Mouse (Mus musculus) cerebellum, postnatal 10 days (tissue): ENCODE results near the gene Plxdc1.

ENCODE experiments used
- DNase-seq, 2 experiments: peaks; one replicate each; pipeline ENCODE4 v3.0.0; 2021; ENCODE audit warnings: mixed read lengths in 2 of 2

Gene Plxdc1

DNA sequence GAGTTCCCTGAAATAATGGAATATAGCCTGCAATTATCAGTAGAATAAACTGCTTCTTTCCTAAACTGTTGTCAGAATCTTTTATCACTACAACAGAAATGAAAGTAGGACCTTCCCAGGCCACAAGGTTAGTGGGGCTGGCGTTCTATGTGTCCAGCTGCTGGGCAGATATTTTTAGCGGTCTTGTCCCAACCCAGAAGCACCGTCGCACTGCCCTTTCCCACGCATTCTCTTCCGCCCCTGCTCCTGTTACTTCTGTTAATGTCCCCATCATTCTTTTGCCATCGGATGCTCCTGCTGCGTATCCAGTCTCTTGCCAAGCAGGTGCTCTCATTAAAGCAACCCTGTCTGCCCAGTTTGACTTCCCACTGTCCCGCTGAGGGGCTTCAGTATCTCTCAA lies 79.3 kb downstream of the Plxdc1 start:
- DNase-seq, result no peak

DNA sequence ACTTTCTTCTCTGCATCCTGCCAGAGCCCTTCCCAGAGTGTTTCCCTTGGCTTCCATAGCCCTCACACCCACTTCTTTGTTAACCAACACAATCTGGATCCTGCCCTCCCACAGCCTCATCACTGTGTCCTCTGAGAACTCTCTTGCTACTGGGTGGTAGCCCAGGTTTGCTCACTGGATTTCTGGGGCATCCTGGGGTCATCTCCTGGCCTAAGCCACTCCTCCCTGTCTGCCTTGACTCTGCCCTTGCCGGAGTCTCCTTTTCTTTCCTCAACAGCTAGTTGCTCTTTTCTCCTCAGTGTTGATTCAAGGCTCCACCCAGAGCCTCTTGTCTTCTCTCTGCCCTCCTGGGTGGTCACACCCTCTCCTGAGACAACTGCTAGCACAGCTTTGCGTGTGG lies 80.3 kb downstream of the Plxdc1 start:
- no peak for DNase-seq

- DNase-seq, result no peak
Measured at GRCm38 (mm10) chr11:97905540-97905939, 80.7 kb downstream of the Plxdc1 start.

- DNase-seq, result no peak
Measured at GRCm38 (mm10) chr11:97904801-97905200, 81.4 kb downstream of the Plxdc1 start.

- no peak for DNase-seq
Measured at GRCm38 (mm10) chr11:97901806-97902205, 84.4 kb downstream of the Plxdc1 start.

DNA sequence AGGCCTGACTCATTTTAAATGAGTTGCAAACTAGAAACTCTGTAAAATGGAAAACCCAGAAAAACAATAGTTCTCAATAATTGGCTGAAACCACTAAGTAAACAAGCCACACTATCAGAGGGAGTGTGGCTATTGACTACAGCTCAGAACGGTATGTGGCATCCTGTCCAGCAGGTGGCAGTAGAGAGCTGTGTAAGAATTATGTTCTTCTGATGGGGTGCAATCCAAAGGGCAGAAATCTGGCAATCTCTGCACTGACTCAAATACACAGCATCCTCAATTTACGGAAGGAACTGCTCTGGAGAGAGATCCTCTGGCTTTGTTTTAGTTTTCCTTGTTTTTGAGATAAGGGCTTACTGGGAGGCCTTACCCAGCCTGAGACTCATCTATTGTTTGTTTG lies 86.4 kb downstream of the Plxdc1 start:
- peak; percentile 94 to 97 for DNase-seq

- DNase-seq, result no peak
Measured at GRCm38 (mm10) chr11:97897568-97898185, 88.6 kb downstream of the Plxdc1 start.

DNA sequence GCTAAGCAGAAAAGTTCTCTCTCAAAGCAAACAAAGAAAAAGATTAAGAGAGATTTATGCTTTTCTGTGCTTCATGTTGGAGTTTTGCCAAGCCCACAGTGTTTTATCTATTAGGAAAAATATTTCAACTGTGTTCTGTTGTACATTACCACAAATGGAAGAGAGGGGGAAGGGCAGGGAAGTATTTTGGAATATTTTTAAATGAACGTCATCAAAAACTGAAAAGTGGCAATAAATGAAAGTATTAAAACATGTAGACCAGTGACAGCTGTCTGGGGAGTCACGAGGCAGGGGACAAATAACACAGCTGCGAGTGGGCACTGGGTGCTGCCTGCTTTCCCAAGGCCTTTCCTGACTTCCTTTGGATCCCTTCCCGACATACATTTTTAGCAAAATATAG lies 89.6 kb downstream of the Plxdc1 start:
- DNase-seq, result no peak

GRCm38 (mm10) chr11:97891821-97892220 lies 94.4 kb downstream of the Plxdc1 start:
- no peak for DNase-seq

- DNase-seq, result no peak
Measured at GRCm38 (mm10) chr11:97885296-97885915, 100.8 kb downstream of the Plxdc1 start.

GRCm38 (mm10) chr11:97884601-97885185 lies 101.6 kb downstream of the Plxdc1 start:
- peak in 1 of 2 experiments; percentile 6 for DNase-seq

GRCm38 (mm10) chr11:97883918-97884600 lies 102.2 kb downstream of the Plxdc1 start, which contains the start of gene Fbxo47:
Fbxo47 (minus strand) TSS chr11:97884154.
- DNase-seq, result peak; percentile 98

GRCm38 (mm10) chr11:97883542-97883917 lies 102.7 kb downstream of the Plxdc1 start:
- DNase-seq, result peak; percentile 72 to 79

DNA sequence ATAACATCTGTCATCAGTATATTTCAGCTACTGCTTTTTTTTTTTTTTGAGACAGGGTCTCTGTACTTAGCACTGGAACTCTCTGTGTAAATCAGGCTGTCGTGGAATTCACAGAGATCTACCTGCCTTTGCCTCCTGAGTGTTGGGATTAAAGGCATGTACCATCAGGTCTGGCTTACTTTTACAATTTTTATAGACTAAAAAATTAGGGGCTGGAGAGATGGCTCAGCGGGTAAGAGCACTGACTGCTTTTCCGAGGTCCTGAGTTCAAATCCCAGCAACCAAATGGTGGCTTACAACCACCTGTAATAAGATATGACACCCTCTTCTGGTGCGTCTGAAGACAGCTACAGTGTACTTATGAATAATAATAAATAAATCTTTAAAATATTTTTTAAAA lies 105.9 kb downstream of the Plxdc1 start:
- DNase-seq, result no peak

- no peak for DNase-seq
Measured at GRCm38 (mm10) chr11:97877341-97877740, 108.9 kb downstream of the Plxdc1 start.

DNA sequence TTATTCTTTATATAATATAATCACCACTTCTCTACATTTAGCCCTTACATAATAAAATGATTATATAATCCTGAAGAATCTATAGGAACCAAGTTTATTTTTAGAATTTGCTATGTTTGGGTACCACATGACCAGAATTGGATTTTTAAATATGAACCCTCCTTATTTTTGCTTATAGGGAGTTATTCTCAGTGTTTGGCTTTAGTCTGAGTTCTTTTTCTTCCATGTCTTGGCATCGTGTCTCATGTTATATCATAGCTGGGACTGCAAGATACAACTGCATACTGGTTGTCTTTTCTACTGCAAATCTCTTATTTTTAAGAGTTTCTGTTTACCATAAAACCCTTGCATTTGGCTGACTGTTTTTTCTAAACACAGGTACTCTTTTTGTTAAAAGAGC lies 111.8 kb downstream of the Plxdc1 start:
- DNase-seq, result no peak
